Mouse (Mus musculus) Patski (cell line): ENCODE measurements around the gene Wnt4. TPM values are rescaled to one million over a fixed set of nuclear protein-coding genes. Genes with fewer than 3 reads are reported as not detected.
A peak's percentile ranks its signal among the peaks of the same experiment; 100 is the strongest.

Experiments used
- ATAC-seq: fragments of 100-300 bp; one replicate; pipeline ENCODE4 v1.8.0; 2021
- CTCF ChIA-PET: fragments of 350-600 bp; sonication (Branson Sonifier 250); formaldehyde crosslinking; loops from one replicate; lab custom pipeline; 2022; ENCODE audit warnings: inconsistent platforms; lab: Charles Lee
- POLR2A ChIA-PET: fragments of 350-600 bp; sonication (Branson Sonifier 250); formaldehyde crosslinking; loops from one replicate; lab custom pipeline; 2022; ENCODE audit warnings: antibody characterized with exemption, inconsistent platforms; lab: Charles Lee
- DNase-seq: peaks from one replicate; pipeline ENCODE4 v3.0.0-alpha.2; 2011; ENCODE audit warnings: low read depth, low spot score
- H3K27me3 ChIP-seq: fragments of 371-371 bp; one replicate; pipeline ENCODE4 v1.5.1; 2021
- CTCF ChIP-seq: fragments of 100-300 bp; IDR thresholded peaks from one replicate; pipeline ENCODE4 v1.5.1; 2021
- in situ Hi-C: fragments of 300-500 bp; cut with MboI; formaldehyde crosslinking; loops from 3 replicates; pipeline ENCODE4 v1.11.1; 2018; ENCODE audit warnings: low pct_unique_long_range_greater_than_20kb, mixed read lengths
- polyA plus RNA-seq: library from polyadenylated mRNA; unstranded; gene quantifications from one replicate; pipeline ENCODE4 v1.2.3, GENCODE M21; 2021

Wnt4 gene
- polyA plus RNA-seq = 5.3 TPM

- CTCF ChIA-PET = interaction anchor here (0.6 kb wide), 1 partner anchor 202 kb away, joined by 3 read pairs; no protein-coding TSS in a partner anchor
- POLR2A ChIA-PET = no interaction called here
- TF ChIP-seq CTCF = no peak
- ATAC-seq = peak; percentile 61
- H3K27me3 ChIP-seq = no peaks in the 10 kb centered on the region
- no peak for DNase-seq
- in situ Hi-C loops = no loop called here
These were observed at the start of gene Wnt4 for GRCm38 (mm10) chr4:137277166-137277513. Gene Wnt4 (plus strand): TSS chr4:137277489.

- no peak for ATAC-seq
- in situ Hi-C loops = no loop called here
- CTCF ChIA-PET = interaction anchor here (1.4 kb wide), 1 partner anchor 20 kb away, joined by 3 read pairs; no protein-coding TSS in a partner anchor
- DNase-seq = no peak
- POLR2A ChIA-PET = interaction anchor here (0.8 kb wide), 1 partner anchor 50 kb away, joined by 3 read pairs; no protein-coding TSS in a partner anchor
- no peak for TF ChIP-seq CTCF
- no peaks in the 10 kb centered on the region for H3K27me3 ChIP-seq
These were observed 48.6 kb upstream of the Wnt4 start for GRCm38 (mm10) chr4:137228566-137229115.

GRCm38 (mm10) chr4:137231494-137232470 is 45.5 kb upstream of the Wnt4 start:
- ChIA-PET POLR2A (no interaction called here), CTCF (no interaction called here)
- no peak for ATAC-seq
- in situ Hi-C loops = no loop called here
- DNase-seq = peak; percentile 60
- H3K27me3 ChIP-seq = no peaks in the 10 kb centered on the region
- TF ChIP-seq CTCF = no peak

GRCm38 (mm10) chr4:137233632-137234031 is 43.7 kb upstream of the Wnt4 start:
- ChIA-PET POLR2A (no interaction called here), CTCF (no interaction called here)
- TF ChIP-seq CTCF = no peak
- no peaks in the 10 kb centered on the region for H3K27me3 ChIP-seq
- DNase-seq (no peak), ATAC-seq (no peak)
- in situ Hi-C loops = no loop called here

- in situ Hi-C loops = no loop called here
- ATAC-seq (no peak), DNase-seq (no peak)
- ChIA-PET POLR2A (interaction anchor here (0.7 kb wide), 1 partner anchor 111 kb away, joined by 3 read pairs; no protein-coding TSS in a partner anchor), CTCF (no interaction called here)
- TF ChIP-seq CTCF = no peak
- H3K27me3 ChIP-seq = no peaks in the 10 kb centered on the region
These were observed 42.8 kb upstream of the Wnt4 start for GRCm38 (mm10) chr4:137234444-137234843.

- ChIA-PET CTCF (interaction anchor here (0.8 kb wide), 1 partner anchor 11 kb away, joined by 3 read pairs; no protein-coding TSS in a partner anchor), POLR2A (no interaction called here)
- DNase-seq (no peak), ATAC-seq (no peak)
- TF ChIP-seq CTCF = no peak
- in situ Hi-C loops = no loop called here
- H3K27me3 ChIP-seq = no peaks in the 10 kb centered on the region
These were observed 41.9 kb upstream of the Wnt4 start for GRCm38 (mm10) chr4:137235368-137235767.

GRCm38 (mm10) chr4:137244883-137245282 is 32.4 kb upstream of the Wnt4 start:
- POLR2A ChIA-PET = no interaction called here
- ATAC-seq = no peak
- in situ Hi-C loops = no loop called here
- no peaks in the 10 kb centered on the region for H3K27me3 ChIP-seq
- CTCF ChIA-PET = no interaction called here
- DNase-seq = no peak
- no peak for TF ChIP-seq CTCF

GRCm38 (mm10) chr4:137250333-137250732 is 27.0 kb upstream of the Wnt4 start:
- POLR2A ChIA-PET = interaction anchor here (0.6 kb wide), 1 partner anchor 718 kb away, joined by 3 read pairs; no protein-coding TSS in a partner anchor
- H3K27me3 ChIP-seq = no peaks in the 10 kb centered on the region
- DNase-seq (no peak), ATAC-seq (no peak)
- CTCF ChIA-PET = interaction anchor here (1.0 kb wide), 1 partner anchor 9 kb away, joined by 3 read pairs; no protein-coding TSS in a partner anchor
- no peak for TF ChIP-seq CTCF
- in situ Hi-C loops = no loop called here

- H3K27me3 ChIP-seq = no peaks in the 10 kb centered on the region
- ChIA-PET POLR2A (no interaction called here), CTCF (interaction anchor here (1.0 kb wide), 1 partner anchor 10 kb away, joined by 3 read pairs; no protein-coding TSS in a partner anchor)
- DNase-seq = no peak
- peak; percentile 26 for ATAC-seq
- in situ Hi-C loops = no loop called here
- no peak for TF ChIP-seq CTCF
These were observed 26.4 kb upstream of the Wnt4 start for GRCm38 (mm10) chr4:137250849-137251248.

GRCm38 (mm10) chr4:137253601-137254000 is 23.7 kb upstream of the Wnt4 start:
- ATAC-seq (no peak), DNase-seq (no peak)
- no peak for TF ChIP-seq CTCF
- no peaks in the 10 kb centered on the region for H3K27me3 ChIP-seq
- ChIA-PET POLR2A (no interaction called here), CTCF (no interaction called here)
- in situ Hi-C loops = no loop called here
